Mouse (Mus musculus) megakaryocyte, embryonic 14.5 days (primary cell): ENCODE results near the gene Eml5. TPM values are rescaled to one million over a fixed set of nuclear protein-coding genes. Genes with fewer than 3 reads are reported as not detected.

ENCODE experiments used
- H3K27me3 ChIP-seq: replicated peaks from 2 replicates; pipeline ENCODE3; 2012; ENCODE audit warnings: inconsistent platforms
- H3K36me3 ChIP-seq: replicated peaks from 2 replicates; pipeline ENCODE3; 2012; ENCODE audit warnings: low read length, inconsistent platforms, mixed read lengths
- H3K4me1 ChIP-seq: 2 replicates; pipeline ENCODE4 v1.6.1; 2012; ENCODE audit warnings: inconsistent platforms
- H3K4me3 ChIP-seq: replicated peaks from 2 replicates; pipeline ENCODE3; 2012; ENCODE audit warnings: moderate library complexity, mild to moderate bottlenecking, inconsistent platforms
- H3K9me3 ChIP-seq: 2 replicates; pipeline ENCODE4 v1.6.1; 2012; ENCODE audit warnings: inconsistent platforms
- FLI1 ChIP-seq: IDR thresholded peaks from 2 replicates; pipeline ENCODE4 v1.6.1; 2012; ENCODE audit warnings: low read length, inconsistent platforms, mixed read lengths
- GATA1 ChIP-seq: IDR thresholded peaks from 3 replicates; pipeline ENCODE4 v1.6.1; 2012; ENCODE audit warnings: mixed read lengths, low read length, inconsistent platforms, borderline replicate concordance
- polyA plus RNA-seq: library from polyadenylated mRNA; stranded (reverse); fragments of >175 nt; gene quantifications from 2 replicates; pipeline ENCODE4 v1.2.3, GENCODE M21; 2012; ENCODE audit warnings: low replicate concordance; ENCODE audit not compliant: insufficient read depth

The Eml5 gene
- polyA plus RNA-seq, 1 experiment = 0.09 TPM

DNA sequence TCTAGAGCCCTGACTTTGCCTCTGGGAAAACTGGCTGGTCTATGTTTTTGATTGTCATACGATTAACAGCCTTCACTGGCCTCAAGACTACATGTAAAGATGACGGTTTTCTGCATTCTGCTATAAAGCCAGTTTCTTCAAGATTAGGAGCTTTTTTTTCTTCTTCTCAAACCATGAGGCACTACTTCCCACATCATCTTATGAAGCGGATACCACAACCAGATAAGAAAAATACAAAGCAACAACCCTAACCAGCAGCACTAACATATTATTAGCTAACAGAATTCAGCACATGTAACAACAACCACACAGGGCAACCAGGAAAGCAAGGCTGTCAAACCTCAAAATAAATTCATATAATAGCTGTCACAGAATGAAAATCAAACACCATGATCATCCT, 63.3 kb downstream of the Eml5 start:
- Histone ChIP-seq H3K36me3 (no peaks in the 10 kb centered on the region), H3K27me3 (no peaks in the 10 kb centered on the region), H3K4me1 (0 out of 2 replicates have a peak, but pooled peaks cover 4% of the 10 kb centered on the region), H3K4me3 (no peak overlapping the region), H3K9me3 (no peaks in the 10 kb centered on the region)
- no peak for TF ChIP-seq FLI1

DNA sequence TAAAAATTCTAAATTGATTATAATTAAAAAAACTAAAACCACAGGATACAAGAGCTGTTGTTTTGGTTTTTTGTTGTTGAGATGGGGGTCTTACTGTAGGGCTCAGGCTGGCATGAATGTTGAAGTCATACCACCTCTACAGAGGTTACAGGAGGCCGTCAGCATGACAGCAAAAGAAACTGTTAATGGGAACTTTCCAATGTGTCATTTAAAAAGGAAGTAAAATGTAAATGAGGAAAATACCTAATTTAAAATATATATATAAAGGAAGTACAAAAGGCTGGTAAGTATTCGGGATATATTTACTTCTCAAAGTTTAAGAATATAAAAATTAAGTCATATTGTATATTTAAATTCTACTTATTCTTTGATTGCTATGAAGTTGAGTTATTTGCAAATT, 65.8 kb downstream of the Eml5 start:
- Histone ChIP-seq H3K9me3 (no peaks in the 10 kb centered on the region), H3K4me3 (no peak overlapping the region), H3K27me3 (no peaks in the 10 kb centered on the region), H3K36me3 (no peaks in the 10 kb centered on the region), H3K4me1 (0 out of 2 replicates have a peak, but pooled peaks cover 4% of the 10 kb centered on the region)
- TF ChIP-seq FLI1 (no peak), GATA1 (no peak)

DNA sequence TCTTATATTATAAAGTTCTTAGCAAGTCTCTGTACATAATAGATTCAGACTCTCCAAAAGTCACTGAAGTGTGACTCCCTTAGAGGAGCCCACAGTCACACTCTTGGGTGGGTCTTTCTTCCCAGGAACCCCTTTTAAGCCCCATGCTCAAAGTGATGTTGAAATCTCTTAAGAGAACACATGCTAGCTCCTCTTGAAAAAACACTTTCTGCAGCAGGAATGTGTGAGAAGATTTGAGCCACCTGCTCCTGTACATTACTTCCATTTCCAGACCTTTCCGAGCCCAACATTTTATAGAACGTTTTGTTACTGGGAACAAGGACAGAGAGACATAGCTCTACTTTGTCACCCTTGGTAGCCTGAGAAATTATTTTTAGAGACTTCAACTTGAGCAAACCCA, 66.4 kb downstream of the Eml5 start:
- TF ChIP-seq GATA1 = no peak
- TF ChIP-seq FLI1 = no peak
- no peaks in the 10 kb centered on the region for H3K36me3 ChIP-seq
- H3K4me3 ChIP-seq = no peak overlapping the region
- H3K27me3 ChIP-seq = no peaks in the 10 kb centered on the region
- no peaks in the 10 kb centered on the region for H3K9me3 ChIP-seq
- H3K4me1 ChIP-seq = 0 out of 2 replicates have a peak, but pooled peaks cover 4% of the 10 kb centered on the region

DNA sequence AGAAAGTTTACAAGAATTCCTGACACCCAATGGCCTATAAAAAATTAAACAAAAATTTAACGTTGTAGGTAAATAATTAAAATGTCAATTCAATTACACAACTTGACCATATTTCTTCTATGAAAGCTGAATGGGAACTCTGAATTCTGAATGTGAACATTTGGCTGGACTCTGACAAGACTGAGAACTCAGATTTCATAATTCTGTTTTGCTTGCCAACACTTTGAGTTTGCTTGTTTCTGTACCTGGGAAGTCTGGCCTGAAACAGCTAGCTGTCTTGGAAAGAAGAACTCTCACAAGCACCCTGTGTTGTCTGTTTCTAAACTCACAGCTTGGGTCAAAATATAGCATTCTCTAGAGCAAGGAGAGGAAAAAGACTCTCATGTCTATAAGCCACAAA, 67.4 kb downstream of the Eml5 start:
- H3K9me3 ChIP-seq = no peaks in the 10 kb centered on the region
- no peaks in the 10 kb centered on the region for H3K27me3 ChIP-seq
- no peaks in the 10 kb centered on the region for H3K36me3 ChIP-seq
- 0 out of 2 replicates have a peak, but pooled peaks cover 4% of the 10 kb centered on the region for H3K4me1 ChIP-seq
- no peak overlapping the region for H3K4me3 ChIP-seq
- TF ChIP-seq FLI1 (no peak), GATA1 (no peak)

DNA sequence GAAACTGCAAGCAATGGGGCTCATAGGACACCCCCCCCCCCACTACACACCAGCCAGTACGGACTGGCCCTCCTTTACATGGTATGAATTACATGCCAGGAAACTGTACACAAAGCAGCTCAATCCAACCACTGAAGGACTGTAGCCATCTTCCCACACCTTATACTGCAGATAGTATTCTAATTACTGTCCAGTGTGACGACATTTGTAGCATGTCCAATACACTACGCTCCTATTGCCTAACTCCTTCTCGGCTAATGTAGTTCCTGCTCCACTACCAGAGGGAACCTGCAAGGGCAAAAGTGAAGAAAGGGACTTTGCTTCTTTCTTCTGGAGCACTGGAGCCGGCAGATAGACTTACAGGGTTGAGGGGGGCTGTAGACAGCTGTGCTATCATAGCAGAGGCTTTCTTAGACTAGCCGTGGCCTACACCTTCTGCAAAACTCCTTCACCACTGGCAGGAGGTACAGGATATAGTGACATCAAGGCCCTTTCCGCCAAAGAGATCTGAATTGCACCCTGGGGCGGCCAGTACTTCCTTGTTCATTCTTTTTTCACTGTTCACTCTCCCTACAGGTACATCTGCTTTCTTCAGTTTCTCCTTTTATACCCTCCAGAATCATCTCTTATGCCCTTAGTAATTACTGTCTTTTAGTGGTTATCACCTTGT, 68.2 kb downstream of the Eml5 start:
- TF ChIP-seq GATA1 (no peak), FLI1 (no peak)
- no peaks in the 10 kb centered on the region for H3K9me3 ChIP-seq
- H3K4me1 ChIP-seq = 0 out of 2 replicates have a peak, but pooled peaks cover 4% of the 10 kb centered on the region
- H3K27me3 ChIP-seq = no peaks in the 10 kb centered on the region
- H3K36me3 ChIP-seq = no peaks in the 10 kb centered on the region
- H3K4me3 ChIP-seq = no peak overlapping the region

DNA sequence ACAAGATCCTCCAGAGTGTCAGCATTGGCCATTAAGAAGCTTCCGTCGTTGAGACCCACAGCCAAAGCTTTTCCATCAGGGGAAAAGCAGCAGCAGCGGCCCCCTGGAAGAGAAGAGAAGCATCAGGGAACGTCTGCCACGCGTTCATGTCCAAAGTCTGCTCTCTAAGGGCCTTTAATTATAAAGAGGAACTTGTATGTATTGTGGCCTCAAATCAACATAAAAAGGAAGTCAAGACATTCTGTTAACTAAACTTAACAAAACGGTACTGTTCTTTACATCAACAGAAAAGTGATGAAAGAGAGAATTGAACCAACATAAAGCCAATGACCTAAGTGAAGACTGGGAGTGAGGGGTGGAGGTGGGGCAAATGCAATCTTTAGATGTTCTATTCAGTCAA, 70.2 kb downstream of the Eml5 start:
- Histone ChIP-seq H3K27me3 (no peaks in the 10 kb centered on the region), H3K4me3 (no peak overlapping the region), H3K4me1 (no peaks in the 10 kb centered on the region), H3K9me3 (no peaks in the 10 kb centered on the region), H3K36me3 (no peaks in the 10 kb centered on the region)
- TF ChIP-seq GATA1 (no peak), FLI1 (no peak)

DNA sequence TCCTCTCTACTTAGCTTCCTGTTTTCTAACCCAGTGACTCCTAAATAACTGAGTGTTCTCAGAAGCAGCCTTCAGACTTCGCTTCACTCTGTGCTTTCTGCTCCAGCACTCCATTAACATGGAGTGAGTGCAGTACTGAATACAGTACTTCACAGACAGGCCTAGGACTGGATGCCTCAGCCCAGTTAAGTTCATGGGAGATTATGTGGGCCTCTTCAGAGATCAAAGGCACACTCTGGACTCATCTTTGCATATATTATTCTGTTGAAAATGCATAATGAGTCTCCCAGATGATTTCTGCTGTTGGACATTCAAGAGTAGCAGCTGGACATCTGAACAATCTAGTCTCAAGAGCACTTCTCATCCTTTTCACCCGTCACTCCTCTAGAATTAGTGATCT, 80.5 kb downstream of the Eml5 start:
- no peaks in the 10 kb centered on the region for H3K27me3 ChIP-seq
- peaks cover 4% of the 10 kb centered on the region; the same call in 1 of the 2 replicates for H3K4me1 ChIP-seq
- H3K4me3 ChIP-seq = no peak overlapping the region
- H3K36me3 ChIP-seq = no peaks in the 10 kb centered on the region
- TF ChIP-seq FLI1 (no peak), GATA1 (no peak)
- H3K9me3 ChIP-seq = no peaks in the 10 kb centered on the region

DNA sequence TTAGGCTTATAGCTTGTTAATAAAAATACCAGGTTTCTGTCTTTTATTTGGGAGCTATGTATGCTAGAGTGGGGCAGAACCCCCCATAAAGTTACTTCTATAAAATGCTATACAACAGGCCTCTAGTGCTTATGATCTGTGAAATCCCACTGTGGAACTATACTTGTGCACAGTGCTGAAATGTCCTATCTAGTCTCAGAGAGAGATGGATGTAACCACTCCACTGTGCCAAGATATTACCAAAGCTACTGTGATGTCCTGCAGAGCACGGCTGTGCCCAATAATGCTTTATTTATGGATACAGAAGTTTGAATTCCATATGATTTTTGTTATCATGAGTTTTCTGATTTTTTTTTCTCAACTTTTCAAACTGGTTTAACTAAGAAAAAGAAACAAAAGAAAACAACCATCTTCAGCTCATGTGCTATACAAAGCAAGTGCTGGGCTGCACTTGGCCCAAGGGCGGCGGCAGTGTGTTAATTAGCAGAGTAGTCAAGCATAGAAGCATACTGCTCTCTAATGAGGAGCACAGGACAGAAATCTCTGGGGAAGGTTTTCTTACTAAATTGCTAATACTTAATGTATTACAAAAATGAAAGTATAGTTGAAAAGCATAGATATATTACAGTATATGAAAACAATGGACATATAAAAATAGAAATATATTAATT, 97.1 kb downstream of the Eml5 start:
- no peaks in the 10 kb centered on the region for H3K27me3 ChIP-seq

DNA sequence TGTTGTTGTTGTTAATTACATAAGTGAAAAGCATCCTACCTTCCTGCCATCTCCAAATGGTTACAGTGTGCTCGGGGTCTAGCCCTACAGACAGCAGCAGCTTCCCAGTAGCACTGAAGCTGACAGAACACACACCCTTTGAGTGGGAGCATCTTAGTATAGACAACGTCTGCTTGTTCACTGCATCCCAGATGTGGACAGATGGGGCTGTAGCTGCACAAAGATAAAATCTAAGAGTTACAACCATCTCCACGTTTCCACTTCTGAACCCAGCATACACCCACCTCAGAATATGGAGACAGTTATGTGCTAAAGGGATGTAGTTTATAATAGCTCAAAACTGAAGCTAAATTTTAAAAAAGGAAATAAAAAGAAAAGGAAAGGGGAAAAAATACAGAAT, 99.0 kb downstream of the Eml5 start:
- no peaks in the 10 kb centered on the region for H3K9me3 ChIP-seq
- H3K36me3 ChIP-seq = peaks cover 19% of the 10 kb centered on the region
- H3K27me3 ChIP-seq = no peaks in the 10 kb centered on the region
- H3K4me1 ChIP-seq = peaks cover 4% of the 10 kb centered on the region; the same call in 1 of the 2 replicates
- no peak overlapping the region for H3K4me3 ChIP-seq
- no peak for TF ChIP-seq FLI1

More for the DNA sequence above, 97.1 kb downstream of the Eml5 start:
- TF ChIP-seq FLI1 (no peak), GATA1 (no peak)
- Histone ChIP-seq H3K4me1 (0 out of 2 replicates have a peak, but pooled peaks cover 4% of the 10 kb centered on the region), H3K4me3 (no peak overlapping the region), H3K9me3 (no peaks in the 10 kb centered on the region), H3K36me3 (peaks cover 6% of the 10 kb centered on the region)

DNA sequence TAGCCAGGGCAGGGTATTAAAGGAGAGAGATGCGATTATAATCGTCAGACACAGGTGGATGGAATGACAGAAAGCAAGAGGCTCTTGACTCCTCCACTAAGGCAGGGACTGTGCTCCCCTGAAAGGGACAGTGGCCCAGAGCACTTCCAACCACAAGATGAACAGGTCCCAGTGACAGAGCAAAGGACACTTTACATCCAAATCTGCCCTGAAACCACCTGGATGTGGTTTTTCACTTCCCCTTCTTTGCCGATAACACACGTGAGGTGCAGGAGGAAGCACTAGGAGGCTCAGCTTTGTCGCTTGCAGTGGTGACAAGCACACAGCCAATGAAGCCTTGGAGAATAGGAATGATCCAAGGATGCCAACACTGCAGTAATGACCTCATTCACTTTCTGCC, 101.0 kb downstream of the Eml5 start:
- Histone ChIP-seq H3K9me3 (no peaks in the 10 kb centered on the region), H3K27me3 (no peaks in the 10 kb centered on the region)

More for the DNA sequence above, 101.0 kb downstream of the Eml5 start:
- Histone ChIP-seq H3K4me3 (no peak overlapping the region), H3K4me1 (peaks cover 4% of the 10 kb centered on the region; the same call in 1 of the 2 replicates), H3K36me3 (peaks cover 32% of the 10 kb centered on the region)
- TF ChIP-seq GATA1 (no peak), FLI1 (no peak)
